Mouse (Mus musculus): ENCODE measurements at regions not wholly inside any gene's neighbourhood (a gene's known extent, or its start where the extent isn't known, plus 50 kb on each side); places are given as distances from the start of the nearest gene placed in this dataset.

- DNase-seq, result no peak
These were observed 118.4 kb upstream of the Lhcgr start for GRCm38 (mm10) chr17:88910144-88910543.

- DNase-seq, result no peak
These were observed 110.0 kb upstream of the Lhcgr start for GRCm38 (mm10) chr17:88901742-88902141.

- no peak for DNase-seq
These were observed 109.1 kb upstream of the Lhcgr start for GRCm38 (mm10) chr17:88900904-88901303.

GRCm38 (mm10) chr17:88898705-88899668 is 107.2 kb upstream of the Lhcgr start:
- DNase-seq, result peak; percentile 16

- no peak for DNase-seq
These were observed 101.7 kb upstream of the Lhcgr start for GRCm38 (mm10) chr17:88893451-88893850.

- DNase-seq, result no peak
These were observed 93.7 kb upstream of the Lhcgr start for GRCm38 (mm10) chr17:88885526-88885925.

- DNase-seq, result no peak
These were observed 87.9 kb upstream of the Lhcgr start for GRCm38 (mm10) chr17:88879736-88880135.

- peak; percentile 4 for DNase-seq
These were observed 78.7 kb upstream of the Lhcgr start for GRCm38 (mm10) chr17:88870342-88870985.

GRCm38 (mm10) chr17:88864631-88865030 is 72.8 kb upstream of the Lhcgr start:
- no peak for DNase-seq

GRCm38 (mm10) chr17:88864214-88864613 is 72.4 kb upstream of the Lhcgr start:
- DNase-seq, result no peak

GRCm38 (mm10) chr17:88861128-88861527 is 69.3 kb upstream of the Lhcgr start:
- DNase-seq, result no peak

- DNase-seq, result peak; percentile 7
These were observed 68.8 kb upstream of the Lhcgr start for GRCm38 (mm10) chr17:88860576-88860975.

- DNase-seq, result no peak
These were observed 66.9 kb upstream of the Lhcgr start for GRCm38 (mm10) chr17:88858666-88859065.

- no peak for DNase-seq
These were observed 55.5 kb upstream of the Lhcgr start for GRCm38 (mm10) chr17:88847255-88847654.

- no peak for DNase-seq
These were observed 53.5 kb upstream of the Lhcgr start for GRCm38 (mm10) chr17:88845278-88845677.
